Mouse (Mus musculus): ENCODE measurements around the gene Slc19a3.
A peak's percentile ranks its signal among the peaks of the same experiment; 100 is the strongest.
"Not testable (repeated sequence)": the region's sequence is repeated elsewhere in the genome, so short reads cannot be mapped to it uniquely, and the experiment has no call there.

The Slc19a3 gene

GRCm38 (mm10) chr1:83006218-83007179, 31.7 kb downstream of the Slc19a3 start:
- no peak for DNase-seq

- not testable (repeated sequence) for DNase-seq
These were observed 37.9 kb downstream of the Slc19a3 start, which contains the start of gene Gm47959 for GRCm38 (mm10) chr1:83000306-83000705. Gene Gm47959 (plus strand): TSS chr1:83000548.

- no peak for DNase-seq
These were observed 44.3 kb downstream of the Slc19a3 start for GRCm38 (mm10) chr1:82993947-82994346.

- DNase-seq, result no peak
These were observed 46.2 kb downstream of the Slc19a3 start for GRCm38 (mm10) chr1:82992093-82992492.

GRCm38 (mm10) chr1:82991596-82991995, 46.7 kb downstream of the Slc19a3 start:
- no peak for DNase-seq

- DNase-seq, result no peak
These were observed 47.2 kb downstream of the Slc19a3 start for GRCm38 (mm10) chr1:82991062-82991461.

DNA sequence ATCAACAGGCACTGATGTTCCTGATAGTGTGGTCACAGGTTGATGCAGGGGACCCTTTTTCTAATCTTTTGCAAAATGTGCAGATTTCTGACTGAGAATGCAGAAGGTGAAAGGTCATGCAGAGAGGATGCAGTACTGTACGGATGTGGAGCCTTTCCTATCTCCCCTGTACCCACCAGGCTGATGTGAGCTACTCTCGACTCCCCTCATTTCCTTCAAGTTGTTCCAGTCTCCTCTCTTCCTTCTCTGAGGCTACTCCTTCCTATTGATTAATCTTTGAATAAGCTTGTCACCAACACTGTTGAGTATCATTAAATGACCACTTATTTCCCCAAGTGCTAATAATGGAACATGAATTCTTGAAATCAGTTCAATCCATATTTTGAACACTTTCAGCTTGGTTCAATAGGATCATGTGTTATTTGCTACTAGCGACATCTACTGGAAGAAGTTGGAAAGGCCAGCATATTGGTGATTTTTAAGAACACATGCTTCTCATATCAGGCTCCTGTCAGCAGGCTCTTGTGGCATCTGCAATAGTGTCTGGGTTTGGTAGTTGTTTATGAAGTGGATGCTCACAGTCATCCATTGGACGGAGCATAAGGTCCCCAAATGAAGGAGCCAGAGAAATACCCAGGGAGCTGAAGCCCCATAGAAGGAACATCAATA, 50.6 kb downstream of the Slc19a3 start:
- peak; percentile 69 to 81 for DNase-seq

GRCm38 (mm10) chr1:82986738-82987137, 51.5 kb downstream of the Slc19a3 start:
- DNase-seq, result no peak

- no peak for DNase-seq
These were observed 60.4 kb downstream of the Slc19a3 start for GRCm38 (mm10) chr1:82977840-82978239.

DNA sequence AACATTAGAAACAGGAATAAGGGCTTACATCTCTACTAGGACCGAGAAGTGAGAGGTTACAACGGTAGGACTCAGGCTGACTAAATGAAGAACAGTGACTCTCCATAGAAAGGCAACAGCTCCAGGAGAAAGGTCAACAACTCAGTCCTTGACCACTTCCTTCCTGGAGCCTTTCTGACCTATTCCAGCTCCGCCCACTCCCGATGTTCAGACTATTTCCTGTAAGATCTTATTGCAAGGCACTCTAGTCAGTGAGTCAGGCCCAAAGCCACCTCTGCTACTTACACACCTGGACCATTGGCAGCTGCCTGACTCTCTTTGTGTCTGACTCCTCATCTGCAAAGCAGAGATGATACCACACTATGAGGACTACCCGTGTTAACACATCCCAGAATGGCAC, 62.5 kb downstream of the Slc19a3 start:
- DNase-seq, result no peak

DNA sequence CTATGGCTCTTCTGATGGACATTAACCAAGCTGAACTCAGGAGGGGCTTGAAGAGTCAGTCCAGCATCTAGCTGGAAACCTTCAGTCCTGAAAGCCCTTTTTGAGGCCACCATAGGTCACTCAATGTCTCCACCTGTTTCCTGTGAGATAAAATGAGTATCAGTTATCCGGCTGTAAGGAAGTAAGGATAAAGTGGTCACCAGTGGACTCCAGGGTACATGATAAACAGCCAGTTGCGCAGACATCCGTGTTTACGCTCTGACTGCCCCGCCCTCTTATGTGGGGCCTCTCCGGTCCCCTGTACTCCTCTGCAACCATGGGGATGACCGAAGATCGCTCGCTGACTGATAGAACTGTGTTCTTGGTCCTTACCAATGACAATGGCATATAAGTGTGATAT, 63.9 kb downstream of the Slc19a3 start:
- no peak for DNase-seq

- no peak for DNase-seq
These were observed 64.3 kb downstream of the Slc19a3 start for GRCm38 (mm10) chr1:82973901-82974300.

GRCm38 (mm10) chr1:82973244-82973643, 65.0 kb downstream of the Slc19a3 start:
- DNase-seq, result peak in 1 of 2 experiments; percentile 7

DNA sequence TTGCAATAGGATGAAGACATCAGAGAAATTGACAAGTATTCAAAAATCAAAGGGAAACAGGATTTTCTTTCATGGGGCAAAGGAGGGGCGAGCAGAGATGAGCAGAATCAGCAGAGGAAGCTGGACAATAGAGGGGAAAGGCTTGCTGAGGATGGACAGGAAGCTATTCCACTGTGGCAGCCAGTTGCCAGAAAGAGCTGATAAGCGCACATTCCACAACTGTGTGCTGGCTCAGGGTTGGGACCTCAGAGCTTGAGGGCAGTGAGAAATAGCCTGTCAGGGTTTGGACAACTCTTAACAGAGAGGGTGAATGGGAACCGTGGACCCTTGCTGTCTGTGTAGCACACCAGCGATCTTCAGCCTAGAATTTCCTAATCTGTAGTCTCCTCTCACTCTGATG, 66.2 kb downstream of the Slc19a3 start:
- no peak for DNase-seq

DNA sequence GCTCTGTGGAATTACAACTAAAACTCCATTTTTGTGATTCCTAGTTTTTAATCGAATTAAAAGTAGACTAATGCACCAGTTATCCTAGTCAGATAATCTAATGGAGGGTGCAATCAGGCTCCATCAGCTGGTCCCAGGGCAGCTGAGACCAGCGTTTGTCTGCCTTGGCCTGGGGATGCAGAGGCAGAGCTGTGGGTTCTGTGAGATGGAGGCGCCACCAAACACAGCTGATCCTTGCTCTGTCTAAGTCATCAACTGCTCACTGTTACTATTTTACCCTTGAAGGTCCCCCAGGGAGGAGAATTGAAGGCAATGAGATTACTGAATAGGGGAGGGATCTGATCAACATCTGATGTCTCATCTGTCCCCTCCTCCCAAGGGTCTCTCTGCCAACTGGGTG, 71.8 kb downstream of the Slc19a3 start:
- DNase-seq, result no peak

Measured in cerebellum, postnatal 10 days (tissue).